Comparison of ENCODE assay signal across 10 mouse cellular contexts in the genomic region with DNA sequence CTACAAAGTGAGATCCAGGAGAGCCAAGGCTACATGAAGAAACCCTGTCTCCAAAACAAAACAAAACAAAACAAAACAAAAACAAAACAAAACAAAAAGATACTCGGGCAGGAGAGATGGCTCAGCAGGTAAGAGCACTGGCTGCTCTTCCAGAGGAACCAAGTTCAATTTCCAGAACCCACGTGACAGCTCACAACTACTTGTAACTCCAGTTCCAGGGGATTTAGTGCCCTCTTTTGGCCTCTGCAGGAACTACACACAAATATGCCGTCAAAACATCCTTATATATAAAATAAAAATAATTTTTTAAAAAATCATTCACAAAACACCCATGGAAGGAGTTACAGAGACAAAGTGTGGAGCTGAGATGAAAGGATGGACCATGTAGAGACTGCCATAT. TPM values are rescaled to one million over a fixed set of nuclear protein-coding genes. Genes with fewer than 3 reads are reported as not detected.
DNase-seq lines count a peak whose midpoint lies in the region; ATAC-seq and TF ChIP-seq lines count a peak whose summit lies in the region.
"Had no signal": no experiment of that assay in that cellular context is flagged by ENCODE, and none has a peak within 500 bp of the region (broad histone marks: within the 10 kb centered on the region; RNA-seq: fewer than 3 reads in every experiment).

No protein-coding gene starts in this region.

- DNase-seq in adrenal gland, postnatal 36 days: peak; percentile 9 to 27
- no peak for DNase-seq in adrenal gland, postnatal 4 days (ENCODE audit: low spot score in 2 of 2)
- DNase-seq in lung, embryonic 14.5 days: peak; percentile 72
- no peak for DNase-seq in lung, adult 2 months
- no peak for DNase-seq in left cerebral cortex, postnatal 4 days

- no peaks in the 10 kb centered on the region; the same call in 1 of the 2 replicates for H3K27me3 ChIP-seq in lung, embryonic 14.5 days (ENCODE audit: insufficient read depth, low read length)
- H3K27me3 ChIP-seq in forebrain, embryonic 16.5 days (replicated peaks; ENCODE audit: control insufficient read depth, insufficient read depth, low read length): peaks cover 8% of the 10 kb centered on the region; the same call in 1 of the 2 replicates

- peak; percentile 40; the same call in 1 of the 2 replicates for TF ChIP-seq CTCF in lung, embryonic 14.5 days (IDR thresholded peaks at IDR 0.05; ENCODE audit: low read depth)
- TF ChIP-seq CTCF in lung, adult 2 months (IDR thresholded peaks at IDR 0.05; ENCODE audit: insufficient read depth, low read length): no peak

- 23% methylated on average over 3 of the region's 3 CpGs for WGBS in lung, embryonic 14.5 days
- whole genome bisulfite sequencing in lung, adult 2 months: 22% methylated on average over 3 of the region's 3 CpGs
- WGBS in forebrain, embryonic 16.5 days: 23% methylated on average over 3 of the region's 3 CpGs

- H3K4me1 ChIP-seq in lung, embryonic 14.5 days (ENCODE audit: insufficient read depth): no peaks in the 10 kb centered on the region
- no peaks in the 10 kb centered on the region for H3K4me1 ChIP-seq in lung, adult 2 months (ENCODE audit: control insufficient read depth, insufficient read depth, low read length)
- no peaks in the 10 kb centered on the region for H3K4me1 ChIP-seq in forebrain, embryonic 16.5 days (replicated peaks; ENCODE audit: control insufficient read depth, insufficient read depth, low read length)

- TF ChIP-seq POLR2A in lung, adult 2 months (IDR thresholded peaks at IDR 0.05; ENCODE audit: borderline replicate concordance, extremely low read depth, low read depth, low read length): no peak

- H3K36me3 ChIP-seq in lung, embryonic 14.5 days (ENCODE audit: insufficient read depth): no peaks in the 10 kb centered on the region
- H3K36me3 ChIP-seq in forebrain, embryonic 16.5 days (ENCODE audit: control insufficient read depth, insufficient read depth): no peaks in the 10 kb centered on the region

- no peak for ATAC-seq in lung, embryonic 14.5 days (ENCODE audit: insufficient read depth)
- ATAC-seq in erythroid progenitor cell, adult 5-6 weeks (replicated peaks; ENCODE audit: low FRiP score, poor library complexity, severe bottlenecking): peak; percentile 75
- ATAC-seq in monocyte, adult 5-6 weeks (replicated peaks; ENCODE audit: insufficient number of reproducible peaks, low FRiP score, low TSS enrichment, poor library complexity, severe bottlenecking): 0 out of 2 replicates have a peak, but pooled peaks have one; percentile 66
- ATAC-seq in forebrain, embryonic 16.5 days: no peak

- intact Hi-C loops in left cerebral cortex, postnatal 4 days (cut with DNase I): no loop called here

- H3K9ac ChIP-seq in lung, embryonic 14.5 days: no peak overlapping the region
- no peak overlapping the region for H3K9ac ChIP-seq in forebrain, embryonic 16.5 days (replicated peaks; ENCODE audit: low read depth, low read length)

- no peak overlapping the region for H3K4me3 ChIP-seq in lung, embryonic 14.5 days (ENCODE audit: low read depth, low read length)
- H3K4me3 ChIP-seq in lung, adult 2 months (replicated peaks; ENCODE audit: extremely low read depth, low read depth, low read length): no peak overlapping the region
- H3K4me3 ChIP-seq in forebrain, embryonic 16.5 days (replicated peaks; ENCODE audit: low read length): no peak overlapping the region

- H3K27ac ChIP-seq in lung, embryonic 14.5 days (ENCODE audit: low read depth): no peak overlapping the region
- no peak overlapping the region for H3K27ac ChIP-seq in forebrain, embryonic 16.5 days (ENCODE audit: low read length)

- H3K4me2 ChIP-seq in lung, embryonic 14.5 days: no peak overlapping the region
- H3K4me2 ChIP-seq in forebrain, embryonic 16.5 days (ENCODE audit: low read length): no peak overlapping the region

- H3K9me3 ChIP-seq in lung, embryonic 14.5 days (ENCODE audit: low read depth, low read length): no peaks in the 10 kb centered on the region
- H3K9me3 ChIP-seq in forebrain, embryonic 16.5 days (ENCODE audit: control insufficient read depth, low read length): no peaks in the 10 kb centered on the region

RNA-seq across cellular contexts. Expression of gene Nrl, which starts 3.2 kb away (rescaled TPM):
- total RNA-seq in adrenal gland, postnatal 36 days (2021): not detected
- not detected for total RNA-seq in adrenal gland, postnatal 4 days (2021)
- not detected in 2 replicates for polyA plus RNA-seq in lung, embryonic 14.5 days (2014; fragmentation: Nextera tagmentation; extraction: Ambion mirVana)
- polyA plus RNA-seq in lung, adult 2 months (2012; rRNA removed): not detected in 2 replicates
- total RNA-seq in erythroid progenitor cell, adult 5-6 weeks (2015; ENCODE audit: low replicate concordance): 0.84 TPM in 1 of 2 replicates, not detected in the other
- total RNA-seq in erythroid progenitor cell, adult 5-6 weeks (2017; ENCODE audit: low replicate concordance): 0.51 and 0.98 TPM in 2 replicates
- not detected in 3 replicates for total RNA-seq in monocyte, adult 5-6 weeks (2017)
- total RNA-seq in left cerebral cortex, postnatal 4 days (2021): under 1 TPM; 0.20 to 0.42 TPM
- not detected in 2 replicates for polyA plus RNA-seq in forebrain, embryonic 16.5 days (2015; fragmentation: Nextera tagmentation; extraction: Ambion mirVana)
- total RNA-seq: heart, postnatal 10 days had no signal
- polyA plus RNA-seq: neural tube, embryonic 11.5 days had no signal

RNA-seq across cellular contexts. Expression of gene Pck2, which starts 12.1 kb away (rescaled TPM):
- 10 to 100 TPM; 29.4 to 39.9 TPM for total RNA-seq in adrenal gland, postnatal 36 days (2021)
- total RNA-seq in adrenal gland, postnatal 4 days (2021): 10 to 100 TPM; 63.4 to 64.0 TPM
- 52.1 and 55.4 TPM in 2 replicates for polyA plus RNA-seq in lung, embryonic 14.5 days (2014; fragmentation: Nextera tagmentation; extraction: Ambion mirVana)
- polyA plus RNA-seq in lung, adult 2 months (2012; rRNA removed): 31.6 and 34.1 TPM in 2 replicates
- total RNA-seq in erythroid progenitor cell, adult 5-6 weeks (2015; ENCODE audit: low replicate concordance): 79.3 and 89.7 TPM in 2 replicates
- total RNA-seq in erythroid progenitor cell, adult 5-6 weeks (2017; ENCODE audit: low replicate concordance): 112 and 125 TPM in 2 replicates
- 17.3 to 21.1 TPM (median 18.2 TPM) in 3 replicates for total RNA-seq in monocyte, adult 5-6 weeks (2017)
- 10 to 100 TPM; 13.6 to 14.3 TPM for total RNA-seq in left cerebral cortex, postnatal 4 days (2021)
- polyA plus RNA-seq in forebrain, embryonic 16.5 days (2015; fragmentation: Nextera tagmentation; extraction: Ambion mirVana): 23.3 and 23.6 TPM in 2 replicates

RNA-seq across cellular contexts. Expression of gene Cpne6, which starts 17.7 kb away (rescaled TPM):
- not detected for total RNA-seq in adrenal gland, postnatal 36 days (2021)
- 1 to 10 TPM in 1 of 2 experiments, under 1 TPM in 1; 0.53 to 1.1 TPM for total RNA-seq in adrenal gland, postnatal 4 days (2021)
- 0.15 and 0.25 TPM in 2 replicates for polyA plus RNA-seq in lung, embryonic 14.5 days (2014; fragmentation: Nextera tagmentation; extraction: Ambion mirVana)
- 0.05 and 0.07 TPM in 2 replicates for polyA plus RNA-seq in lung, adult 2 months (2012; rRNA removed)
- not detected in 2 replicates for total RNA-seq in erythroid progenitor cell, adult 5-6 weeks (2015; ENCODE audit: low replicate concordance)
- not detected in 2 replicates for total RNA-seq in erythroid progenitor cell, adult 5-6 weeks (2017; ENCODE audit: low replicate concordance)
- not detected in 3 replicates for total RNA-seq in monocyte, adult 5-6 weeks (2017)
- total RNA-seq in left cerebral cortex, postnatal 4 days (2021): 10 to 100 TPM; 53.1 to 61.7 TPM
- 9.9 and 18.0 TPM in 2 replicates for polyA plus RNA-seq in forebrain, embryonic 16.5 days (2015; fragmentation: Nextera tagmentation; extraction: Ambion mirVana)

RNA-seq across cellular contexts. Expression of gene Dcaf11, which starts 31.9 kb away (rescaled TPM):
- 100 to 1,000 TPM; 110 to 139 TPM for total RNA-seq in adrenal gland, postnatal 36 days (2021)
- total RNA-seq in adrenal gland, postnatal 4 days (2021): 10 to 100 TPM; 84.6 to 91.6 TPM
- 53.9 and 62.3 TPM in 2 replicates for polyA plus RNA-seq in lung, embryonic 14.5 days (2014; fragmentation: Nextera tagmentation; extraction: Ambion mirVana)
- polyA plus RNA-seq in lung, adult 2 months (2012; rRNA removed): 96.0 and 124 TPM in 2 replicates
- 31.0 and 44.0 TPM in 2 replicates for total RNA-seq in erythroid progenitor cell, adult 5-6 weeks (2015; ENCODE audit: low replicate concordance)
- total RNA-seq in erythroid progenitor cell, adult 5-6 weeks (2017; ENCODE audit: low replicate concordance): 20.2 and 39.3 TPM in 2 replicates
- 70.5 to 154 TPM (median 91.7 TPM) in 3 replicates for total RNA-seq in monocyte, adult 5-6 weeks (2017)
- total RNA-seq in left cerebral cortex, postnatal 4 days (2021): 10 to 100 TPM; 61.2 to 66.4 TPM
- 123 and 127 TPM in 2 replicates for polyA plus RNA-seq in forebrain, embryonic 16.5 days (2015; fragmentation: Nextera tagmentation; extraction: Ambion mirVana)

RNA-seq across cellular contexts. Expression of gene A730061H03Rik, which starts 32.3 kb away (rescaled TPM):
- total RNA-seq in adrenal gland, postnatal 36 days (2021): 1 to 10 TPM in 1 of 2 experiments, not detected in 1; 1.0 TPM
- total RNA-seq in adrenal gland, postnatal 4 days (2021): 1 to 10 TPM; 1.0 to 1.2 TPM
- polyA plus RNA-seq in lung, embryonic 14.5 days (2014; fragmentation: Nextera tagmentation; extraction: Ambion mirVana): 1.2 and 1.6 TPM in 2 replicates
- 0.60 and 1.8 TPM in 2 replicates for polyA plus RNA-seq in lung, adult 2 months (2012; rRNA removed)
- total RNA-seq in erythroid progenitor cell, adult 5-6 weeks (2015; ENCODE audit: low replicate concordance): 6.5 TPM in 1 of 2 replicates, not detected in the other
- not detected in 2 replicates for total RNA-seq in erythroid progenitor cell, adult 5-6 weeks (2017; ENCODE audit: low replicate concordance)
- total RNA-seq in monocyte, adult 5-6 weeks (2017): 1.7 to 11.4 TPM in 2 of 3 replicates, not detected in the other
- total RNA-seq in left cerebral cortex, postnatal 4 days (2021): not detected
- polyA plus RNA-seq in forebrain, embryonic 16.5 days (2015; fragmentation: Nextera tagmentation; extraction: Ambion mirVana): 0.63 and 2.3 TPM in 2 replicates

Comparison
In these comparisons a context has a peak if more than half of its experiments do, and no peak if none do; other contexts are left out.
1. DNase-seq: peak in adrenal gland, postnatal 36 days (2 of 2) and lung, embryonic 14.5 days (single experiment); none in adrenal gland, postnatal 4 days (0 of 2), lung, adult 2 months (single experiment) and left cerebral cortex, postnatal 4 days (single experiment).
2. ATAC-seq: peak in erythroid progenitor cell, adult 5-6 weeks (single experiment) and monocyte, adult 5-6 weeks (single experiment); none in lung, embryonic 14.5 days (single experiment) and forebrain, embryonic 16.5 days (single experiment).
3. RNA of gene Cpne6, which starts 17.7 kb away (total RNA-seq): 53.1 to 61.7 TPM in left cerebral cortex, postnatal 4 days; 0.53 to 1.1 TPM in adrenal gland, postnatal 4 days, not detected in adrenal gland, postnatal 36 days, not detected in erythroid progenitor cell, adult 5-6 weeks and not detected in monocyte, adult 5-6 weeks; every median in the first group is over 10 times any median in the second.